Mouse (Mus musculus) forebrain, embryonic 14.5 days (tissue): ENCODE measurements around the gene Nxf1. TPM values are rescaled to one million over a fixed set of nuclear protein-coding genes. Genes with fewer than 3 reads are reported as not detected.
A peak's percentile ranks its signal among the peaks of the same experiment; 100 is the strongest.
"Not testable (repeated sequence)": the region's sequence is repeated elsewhere in the genome, so short reads cannot be mapped to it uniquely, and the experiment has no call there.

Source experiments
- ATAC-seq: fragments of 200-750 bp; cut with Nextera tagmentation; 2 replicates; pipeline ENCODE4 v1.8.0; 2017; ENCODE audit warnings: mild to moderate bottlenecking, moderate library complexity
- DNase-seq: peaks from one replicate; pipeline ENCODE4 v3.0.0-alpha.2; 2015; ENCODE audit warnings: low spot score
- H3K27ac ChIP-seq: fragments of 300-500 bp; sonication (generic); 2 replicates; pipeline ENCODE4 v1.5.1; 2014; ENCODE audit warnings: low read depth, mild to moderate bottlenecking, control low read depth, low read length, moderate library complexity
- H3K27me3 ChIP-seq: fragments of 300-500 bp; sonication (generic); replicated peaks from 2 replicates; pipeline ENCODE4 v1.6.1; 2014; ENCODE audit warnings: low read length, control low read depth, mixed read lengths; ENCODE audit not compliant: control insufficient read depth, insufficient read depth
- H3K36me3 ChIP-seq: fragments of 300-500 bp; sonication (generic); 2 replicates; pipeline ENCODE4 v1.6.1; 2014; ENCODE audit warnings: low read length, control low read depth; ENCODE audit not compliant: control insufficient read depth, insufficient read depth
- H3K4me1 ChIP-seq: fragments of 300-500 bp; sonication (generic); 2 replicates; pipeline ENCODE4 v1.6.1; 2014; ENCODE audit warnings: antibody characterized with exemption, low read length, control low read depth; ENCODE audit not compliant: control insufficient read depth, insufficient read depth
- H3K4me2 ChIP-seq: fragments of 300-500 bp; sonication (generic); 2 replicates; pipeline ENCODE4 v1.6.1; 2014; ENCODE audit warnings: mild to moderate bottlenecking, control low read depth, low read length
- H3K4me3 ChIP-seq: fragments of 300-500 bp; sonication (generic); 2 replicates; pipeline ENCODE4 v1.5.1; 2014; ENCODE audit warnings: low read depth, low read length, control low read depth
- H3K9ac ChIP-seq: fragments of 300-500 bp; sonication (generic); 2 replicates; pipeline ENCODE4 v1.6.1; 2014; ENCODE audit warnings: mild to moderate bottlenecking, low read length, control low read depth, moderate library complexity
- H3K9me3 ChIP-seq: fragments of 300-500 bp; sonication (generic); replicated peaks from 2 replicates; pipeline ENCODE4 v1.6.1; 2016; ENCODE audit warnings: low read length, control low read depth, mixed read lengths; ENCODE audit not compliant: control insufficient read depth
- WGBS: fragments of 180-500 bp; shearing (Covaris S2); extraction: QIAGEN DNeasy Blood & Tissue Kit; methylation state at CpG from one replicate; pipeline ENCODE4 v1.1.7; 2014; 5-methylcytosine and 5-hydroxymethylcytosine counted together
- polyA plus RNA-seq: library from polyadenylated mRNA; unstranded; fragments of >200 nt; fragmentation: Nextera tagmentation; extraction: Ambion mirVana; gene quantifications from 2 replicates; pipeline ENCODE4 v1.2.1, GENCODE M21; 2014

Gene Nxf1
- polyA plus RNA-seq, 1 experiment from 2014 or later: 162 TPM

- Histone ChIP-seq H3K27ac (peak within 1 kb of the TSS; percentile 93), H3K27me3 (no peaks in the 10 kb centered on the region), H3K9me3 (no peaks in the 10 kb centered on the region), H3K9ac (peak within 1 kb of the TSS; percentile 97), H3K36me3 (peaks cover 32% of the 10 kb centered on the region), H3K4me2 (peak within 1 kb of the TSS; percentile 83), H3K4me1 (peaks cover 21% of the 10 kb centered on the region), H3K4me3 (peak within 1 kb of the TSS; percentile 63)
- under 1% methylated on average over 50 of the region's 50 CpGs for WGBS
- DNase-seq (peak; percentile 100), ATAC-seq (peak; percentile 98)
Observed at GRCm38 (mm10) chr19:8722907-8723573, 33.8 kb upstream of the Nxf1 start, which contains the start of gene Slc3a2. Gene Slc3a2 (minus strand): TSS chr19:8723369.

DNA sequence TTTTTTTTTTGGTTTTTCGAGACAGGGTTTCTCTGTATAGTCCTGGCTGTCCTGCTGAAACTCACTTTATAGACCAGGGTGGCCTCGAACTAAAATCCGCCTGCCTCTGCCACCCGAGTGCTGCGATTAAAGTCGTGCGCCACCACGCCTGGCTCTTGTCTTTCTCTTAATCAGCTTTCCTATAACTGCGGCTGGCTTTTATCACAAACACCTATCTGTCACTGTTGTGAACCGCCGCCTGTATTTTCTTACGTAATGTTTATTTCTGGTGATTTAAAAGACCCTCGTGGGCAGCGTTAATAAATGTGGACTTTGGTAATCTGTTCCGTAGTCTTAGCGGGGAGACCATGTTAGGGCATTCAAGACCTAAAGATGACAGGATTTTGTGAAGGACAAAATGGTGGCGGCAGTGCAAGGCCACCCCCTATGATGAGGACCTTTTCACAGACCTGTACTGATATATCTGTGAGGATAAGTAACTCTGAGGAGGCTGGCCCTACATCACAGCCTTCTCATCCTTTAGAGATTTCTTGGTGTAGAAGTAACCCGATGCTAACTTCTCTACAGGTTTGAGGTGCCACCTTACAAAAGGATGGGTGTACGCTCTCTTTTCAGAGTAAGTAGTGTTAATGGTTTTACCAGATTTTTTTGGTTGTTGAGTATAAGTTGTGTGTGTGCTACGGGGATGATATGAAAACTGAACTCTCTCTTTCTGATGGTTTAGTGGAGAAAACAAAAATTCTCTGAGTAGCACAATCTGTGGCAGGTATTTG, 33.1 kb upstream of the Nxf1 start:
- H3K4me2 ChIP-seq: peak overlapping the region; percentile 83
- peak overlapping the region; percentile 72 for H3K27ac ChIP-seq
- H3K4me1 ChIP-seq: peaks cover 21% of the 10 kb centered on the region
- peak overlapping the region; percentile 97 for H3K9ac ChIP-seq
- ATAC-seq (peak; percentile 19; the same call in 1 of the 2 replicates), DNase-seq (peak; percentile 30)
- no peaks in the 10 kb centered on the region for H3K27me3 ChIP-seq
- H3K9me3 ChIP-seq: no peaks in the 10 kb centered on the region
- H3K36me3 ChIP-seq: peaks cover 32% of the 10 kb centered on the region
- WGBS: under 1% methylated on average over 20 of the region's 20 CpGs
- H3K4me3 ChIP-seq: peak overlapping the region; percentile 63

DNA sequence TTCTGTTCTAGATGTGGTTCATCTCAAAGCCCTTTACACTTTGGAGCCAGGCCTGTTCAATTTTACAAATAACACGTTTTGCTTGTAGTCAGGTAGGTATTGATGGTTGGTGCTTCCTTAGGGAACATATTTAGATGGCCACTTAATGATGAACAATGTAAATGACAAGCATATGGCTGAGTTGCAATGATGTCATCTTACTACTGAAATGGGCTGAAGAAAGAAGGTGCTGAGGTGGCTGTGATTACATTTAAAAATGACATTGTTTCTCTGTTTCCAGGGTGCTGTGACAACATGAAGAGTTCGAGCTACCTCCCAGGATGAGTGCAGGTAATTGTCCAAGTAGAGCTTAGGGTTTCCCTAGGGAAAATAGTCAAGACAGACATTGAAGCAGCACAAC, 32.5 kb upstream of the Nxf1 start:
- H3K27me3 ChIP-seq: no peaks in the 10 kb centered on the region
- ATAC-seq (no peak), DNase-seq (no peak)
- peak overlapping the region; percentile 83 for H3K4me2 ChIP-seq
- 3% methylated on average over 2 of the region's 2 CpGs for WGBS
- peak overlapping the region; percentile 72; the same call in 1 of the 2 replicates for H3K27ac ChIP-seq
- peaks cover 21% of the 10 kb centered on the region for H3K4me1 ChIP-seq
- H3K9me3 ChIP-seq: no peaks in the 10 kb centered on the region
- peak overlapping the region; percentile 97 for H3K9ac ChIP-seq
- peak overlapping the region; percentile 63 for H3K4me3 ChIP-seq
- H3K36me3 ChIP-seq: peaks cover 32% of the 10 kb centered on the region

GRCm38 (mm10) chr19:8725081-8725613, 31.7 kb upstream of the Nxf1 start:
- Histone ChIP-seq H3K4me1 (peaks cover 21% of the 10 kb centered on the region), H3K9ac (peak overlapping the region; percentile 97), H3K4me3 (peak overlapping the region; percentile 63), H3K36me3 (peaks cover 32% of the 10 kb centered on the region), H3K9me3 (no peaks in the 10 kb centered on the region), H3K4me2 (peak overlapping the region; percentile 83), H3K27ac (no peak overlapping the region), H3K27me3 (no peaks in the 10 kb centered on the region)
- DNase-seq: no peak
- no peak for ATAC-seq
- 42% methylated on average over 4 of the region's 4 CpGs for WGBS

- no peaks in the 10 kb centered on the region for H3K27me3 ChIP-seq
- no peak overlapping the region for H3K4me3 ChIP-seq
- no peaks in the 10 kb centered on the region for H3K9me3 ChIP-seq
- DNase-seq (no peak), ATAC-seq (no peak)
- H3K27ac ChIP-seq: no peak overlapping the region
- H3K9ac ChIP-seq: no peak overlapping the region
- H3K4me2 ChIP-seq: no peak overlapping the region
- peaks cover 19% of the 10 kb centered on the region for H3K4me1 ChIP-seq
- peaks cover 32% of the 10 kb centered on the region for H3K36me3 ChIP-seq
- WGBS: 19% methylated on average over 3 of the region's 3 CpGs
Observed at GRCm38 (mm10) chr19:8726609-8727390, 30.1 kb upstream of the Nxf1 start.

GRCm38 (mm10) chr19:8727495-8728114, 29.3 kb upstream of the Nxf1 start:
- no peak overlapping the region for H3K4me2 ChIP-seq
- no peak overlapping the region for H3K4me3 ChIP-seq
- no peak overlapping the region for H3K27ac ChIP-seq
- no peak for ATAC-seq
- no peaks in the 10 kb centered on the region for H3K9me3 ChIP-seq
- WGBS: 19% methylated on average over 5 of the region's 5 CpGs
- no peak for DNase-seq
- peaks cover 13% of the 10 kb centered on the region for H3K4me1 ChIP-seq
- peaks cover 32% of the 10 kb centered on the region for H3K36me3 ChIP-seq
- H3K9ac ChIP-seq: no peak overlapping the region
- no peaks in the 10 kb centered on the region for H3K27me3 ChIP-seq

DNA sequence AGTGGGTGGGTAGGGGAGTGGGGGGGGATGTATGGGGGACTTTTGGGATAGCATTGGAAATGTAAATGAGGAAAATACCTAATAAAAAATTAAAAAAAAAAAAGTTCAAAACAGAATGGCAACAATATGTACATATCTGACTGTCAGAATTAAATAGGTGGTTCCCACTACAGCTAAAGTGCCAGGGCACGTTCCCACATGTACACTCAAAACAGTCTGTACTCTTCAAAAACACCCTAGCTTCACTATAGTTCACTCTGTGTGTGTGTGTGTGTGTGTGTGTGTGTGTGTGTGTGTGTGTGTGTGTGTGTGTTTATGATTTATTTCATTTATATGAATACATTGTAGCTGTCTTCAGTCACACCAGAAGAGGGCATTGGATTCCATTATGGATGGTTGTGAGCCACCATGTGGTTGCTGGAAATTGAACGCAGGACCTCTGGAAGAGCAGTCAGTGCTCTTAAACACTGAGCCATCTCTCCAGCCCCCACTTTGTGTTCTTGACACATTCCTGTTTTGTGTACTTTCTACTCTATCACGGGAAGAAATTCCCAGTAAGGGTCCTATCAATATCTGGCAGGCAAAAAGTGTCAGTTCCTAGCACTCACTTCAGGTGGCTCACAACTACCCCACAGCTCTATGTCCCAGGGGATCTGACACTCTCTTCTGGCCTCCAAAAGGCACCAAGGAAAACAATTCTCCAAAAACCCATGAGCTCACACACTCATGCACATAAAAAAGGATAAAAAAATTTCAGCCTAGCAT, 28.4 kb upstream of the Nxf1 start:
- WGBS: 56% methylated on average over 3 of the region's 3 CpGs
- not testable (repeated sequence) for ATAC-seq

GRCm38 (mm10) chr19:8734334-8734733, 22.5 kb upstream of the Nxf1 start:
- Histone ChIP-seq H3K4me2 (no peak overlapping the region), H3K4me1 (peaks cover 4% of the 10 kb centered on the region; the same call in 1 of the 2 replicates), H3K36me3 (peaks cover 19% of the 10 kb centered on the region), H3K27me3 (no peaks in the 10 kb centered on the region), H3K9me3 (no peaks in the 10 kb centered on the region), H3K27ac (no peak overlapping the region), H3K4me3 (no peak overlapping the region), H3K9ac (no peak overlapping the region)
- ATAC-seq (no peak), DNase-seq (no peak)
- 63% methylated on average over 3 of the region's 3 CpGs for WGBS

More for the DNA sequence above, 28.4 kb upstream of the Nxf1 start:
- H3K27me3 ChIP-seq, H3K4me3 ChIP-seq, H3K27ac ChIP-seq, DNase-seq, H3K9me3 ChIP-seq, H3K4me2 ChIP-seq, H3K9ac ChIP-seq: not testable (repeated sequence)
- Histone ChIP-seq H3K36me3 (peaks cover 32% of the 10 kb centered on the region), H3K4me1 (peaks cover 13% of the 10 kb centered on the region)
